Mouse (Mus musculus) Patski (cell line): Measurements from ENCODE around the gene Pcbp2. TPM values are rescaled to one million over a fixed set of nuclear protein-coding genes. Genes with fewer than 3 reads are reported as not detected.

Experiments used
- ATAC-seq: fragments of 100-300 bp; one replicate; pipeline ENCODE4 v1.8.0; 2021
- CTCF ChIA-PET: fragments of 350-600 bp; sonication (Branson Sonifier 250); formaldehyde crosslinking; loops from one replicate; lab custom pipeline; 2022; ENCODE audit warnings: inconsistent platforms; lab: Charles Lee
- POLR2A ChIA-PET: fragments of 350-600 bp; sonication (Branson Sonifier 250); formaldehyde crosslinking; loops from one replicate; lab custom pipeline; 2022; ENCODE audit warnings: antibody characterized with exemption, inconsistent platforms; lab: Charles Lee
- DNase-seq: peaks from one replicate; pipeline ENCODE4 v3.0.0-alpha.2; 2011; ENCODE audit warnings: low read depth, low spot score
- H3K27me3 ChIP-seq: fragments of 371-371 bp; one replicate; pipeline ENCODE4 v1.5.1; 2021
- CTCF ChIP-seq: fragments of 100-300 bp; IDR thresholded peaks from one replicate; pipeline ENCODE4 v1.5.1; 2021
- in situ Hi-C: fragments of 300-500 bp; cut with MboI; formaldehyde crosslinking; loops from 3 replicates; pipeline ENCODE4 v1.11.1; 2018; ENCODE audit warnings: low pct_unique_long_range_greater_than_20kb, mixed read lengths
- polyA plus RNA-seq: library from polyadenylated mRNA; unstranded; gene quantifications from one replicate; pipeline ENCODE4 v1.2.3, GENCODE M21; 2021

The Pcbp2 gene
- polyA plus RNA-seq, 1 experiment from 2014 or later: 801 TPM

- DNase-seq (no peak), ATAC-seq (no peak)
- ChIA-PET CTCF (interaction anchor here (0.8 to 1.4 kb wide), 5 partner anchors 9 to 23 kb away, joined by 3 to 4 read pairs (median 3); no protein-coding TSS in a partner anchor), POLR2A (interaction anchor here (0.6 to 2.0 kb wide), 6 partner anchors 8 to 105 kb away, joined by 3 to 6 read pairs (median 5); partner anchors contain the start of gene Tarbp2)
- no peaks in the 10 kb centered on the region for H3K27me3 ChIP-seq
- in situ Hi-C loops: no loop called here
- TF ChIP-seq CTCF: no peak
Measured at GRCm38 (mm10) chr15:102503924-102504782, 33.8 kb downstream of the Pcbp2 start.

GRCm38 (mm10) chr15:102505073-102505769 lies 34.9 kb downstream of the Pcbp2 start:
- no peak for ATAC-seq
- DNase-seq: no peak
- no peak for TF ChIP-seq CTCF
- POLR2A ChIA-PET: interaction anchor here (1.1 to 2.0 kb wide), 4 partner anchors 9 to 24 kb away, joined by 4 to 5 read pairs (median 5); partner anchors contain the start of gene Tarbp2
- CTCF ChIA-PET: interaction anchor here (0.5 to 1.4 kb wide), 4 partner anchors 8 to 318 kb away, joined by 3 to 4 read pairs (median 3); no protein-coding TSS in a partner anchor
- in situ Hi-C loops: no loop called here
- H3K27me3 ChIP-seq: no peaks in the 10 kb centered on the region

- CTCF ChIA-PET: interaction anchor here (0.5 to 1.9 kb wide), 2 partner anchors 19 to 317 kb away, joined by 3 to 5 read pairs; partner anchors contain the start of gene Npff
- in situ Hi-C loops: no loop called here
- DNase-seq: no peak
- ATAC-seq: no peak
- no peaks in the 10 kb centered on the region for H3K27me3 ChIP-seq
- no peak for TF ChIP-seq CTCF
- POLR2A ChIA-PET: interaction anchor here (0.7 to 2.0 kb wide), 4 partner anchors 10 to 41 kb away, joined by 4 to 8 read pairs (median 5); no protein-coding TSS in a partner anchor
Measured at GRCm38 (mm10) chr15:102505770-102506463, 35.6 kb downstream of the Pcbp2 start.

- ATAC-seq (no peak), DNase-seq (no peak)
- ChIA-PET CTCF (interaction anchor here (1.9 kb wide), 1 partner anchor 19 kb away, joined by 5 read pairs; the partner anchor contains the start of gene Npff), POLR2A (interaction anchor here (0.6 to 0.7 kb wide), 2 partner anchors 40 to 129 kb away, joined by 3 to 8 read pairs; no protein-coding TSS in a partner anchor)
- in situ Hi-C loops: no loop called here
- H3K27me3 ChIP-seq: no peaks in the 10 kb centered on the region
- TF ChIP-seq CTCF: no peak
Measured at GRCm38 (mm10) chr15:102506464-102506830, 36.1 kb downstream of the Pcbp2 start.

- no peak for ATAC-seq
- DNase-seq: no peak
- in situ Hi-C loops: no loop called here
- ChIA-PET POLR2A (interaction anchor here (0.6 to 2.5 kb wide), 3 partner anchors 10 to 128 kb away, joined by 3 to 8 read pairs (median 6); no protein-coding TSS in a partner anchor), CTCF (interaction anchor here (0.8 to 1.9 kb wide), 2 partner anchors 10 to 18 kb away, joined by 3 to 5 read pairs; partner anchors contain the start of genes Map3k12 and Npff)
- TF ChIP-seq CTCF: no peak
- no peaks in the 10 kb centered on the region for H3K27me3 ChIP-seq
Measured at GRCm38 (mm10) chr15:102506864-102507263, 36.5 kb downstream of the Pcbp2 start.

GRCm38 (mm10) chr15:102507561-102507960 lies 37.2 kb downstream of the Pcbp2 start:
- TF ChIP-seq CTCF: no peak
- DNase-seq: no peak
- no peak for ATAC-seq
- H3K27me3 ChIP-seq: no peaks in the 10 kb centered on the region
- POLR2A ChIA-PET: interaction anchor here (1.2 to 2.5 kb wide), 2 partner anchors 11 to 13 kb away, joined by 6 to 8 read pairs; no protein-coding TSS in a partner anchor
- CTCF ChIA-PET: interaction anchor here (0.8 to 1.9 kb wide), 3 partner anchors 9 to 18 kb away, joined by 3 to 5 read pairs (median 3); partner anchors contain the start of genes Map3k12, Npff and Tarbp2
- in situ Hi-C loops: no loop called here

- in situ Hi-C loops: no loop called here
- ATAC-seq (no peak), DNase-seq (no peak)
- no peaks in the 10 kb centered on the region for H3K27me3 ChIP-seq
- TF ChIP-seq CTCF: no peak
- ChIA-PET CTCF (interaction anchor here (1.2 to 1.4 kb wide), 2 partner anchors 10 to 14 kb away, joined by 3 read pairs; partner anchors contain the start of gene Tarbp2), POLR2A (interaction anchor here (0.6 to 2.5 kb wide), 3 partner anchors 9 to 12 kb away, joined by 3 to 8 read pairs (median 6); partner anchors contain the start of gene Tarbp2)
Measured at GRCm38 (mm10) chr15:102508336-102508735, 38.0 kb downstream of the Pcbp2 start.

- CTCF ChIA-PET: interaction anchor here (1.1 to 1.5 kb wide), 2 partner anchors 14 to 15 kb away, joined by 3 to 6 read pairs; partner anchors contain the start of gene Npff
- POLR2A ChIA-PET: interaction anchor here (1.1 to 2.5 kb wide), 3 partner anchors 9 to 10 kb away, joined by 5 to 8 read pairs (median 6); partner anchors contain the start of gene Tarbp2
- in situ Hi-C loops: no loop called here
- H3K27me3 ChIP-seq: no peaks in the 10 kb centered on the region
- DNase-seq: no peak
- TF ChIP-seq CTCF: no peak
- ATAC-seq: peak; percentile 11
Measured at GRCm38 (mm10) chr15:102510110-102510509, 39.8 kb downstream of the Pcbp2 start.
